8 mouse cellular contexts compared by ENCODE assay signal in the genomic region with DNA sequence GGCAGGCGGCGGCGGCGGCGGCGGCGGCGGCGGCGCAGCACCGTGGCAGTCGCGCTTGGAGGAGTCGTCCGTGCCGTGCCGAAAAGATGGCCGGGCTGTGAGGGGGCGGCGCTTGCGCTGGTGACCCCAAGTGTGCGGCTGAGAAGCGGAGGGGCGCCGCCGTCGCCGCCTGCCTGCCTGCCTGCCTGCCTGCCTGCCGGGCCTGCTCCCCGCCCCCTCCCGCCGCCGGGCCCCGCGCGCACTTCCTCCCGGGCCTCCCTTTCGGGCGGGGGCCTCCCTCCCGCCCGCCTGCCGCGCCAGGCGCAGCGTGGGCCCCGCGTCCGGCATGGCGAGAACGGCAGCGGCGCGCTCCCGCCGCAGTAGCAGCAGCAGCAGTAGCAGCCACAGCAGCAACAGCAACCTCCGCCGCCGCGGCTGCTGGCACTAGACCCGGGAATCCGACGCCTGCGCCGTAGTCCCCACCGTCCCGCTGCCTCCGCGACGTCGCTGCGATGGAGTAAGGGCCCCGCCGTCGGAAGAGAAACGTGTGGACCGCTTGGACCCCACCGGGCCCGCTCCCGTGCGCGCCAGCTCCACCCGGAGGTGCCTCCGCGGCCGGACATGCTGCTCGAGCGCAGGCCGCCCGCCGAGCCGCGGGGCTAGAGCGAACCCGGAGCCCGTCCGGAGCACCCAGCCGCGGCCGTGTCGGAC. TPM values are rescaled to one million over a fixed set of nuclear protein-coding genes. Genes with fewer than 3 reads are reported as not detected.
DNase-seq lines count a peak whose midpoint lies in the region; ATAC-seq and TF ChIP-seq lines count a peak whose summit lies in the region.

No protein-coding gene starts in this region.

- H3K9ac ChIP-seq in embryonic facial prominence, embryonic 14.5 days (ENCODE audit: low read depth, low read length): peak overlapping the region; percentile 99
- peak overlapping the region; percentile 98 for H3K9ac ChIP-seq in kidney, embryonic 14.5 days (ENCODE audit: low read depth, low read length)
- peak overlapping the region; percentile 100 for H3K9ac ChIP-seq in liver, adult 2 months (ENCODE audit: low read depth, low read length)

- TF ChIP-seq POLR2A in liver, adult 2 months (IDR thresholded peaks at IDR 0.05; ENCODE audit: extremely low read depth, insufficient read depth, low read length): peak; percentile 34; the same call in 1 of the 2 replicates

- no peaks in the 10 kb centered on the region for H3K27me3 ChIP-seq in embryonic facial prominence, embryonic 14.5 days (replicated peaks; ENCODE audit: control insufficient read depth, insufficient read depth, low read length)
- no peaks in the 10 kb centered on the region for H3K27me3 ChIP-seq in kidney, embryonic 14.5 days (ENCODE audit: control insufficient read depth, insufficient read depth, low read length)
- H3K27me3 ChIP-seq in liver, adult 2 months (ENCODE audit: control insufficient read depth, insufficient read depth, low read length): no peaks in the 10 kb centered on the region

- WGBS in embryonic facial prominence, embryonic 14.5 days: 0% methylated on average over 27 of the region's 100 CpGs
- under 1% methylated on average over 57 of the region's 100 CpGs for WGBS in kidney, embryonic 14.5 days
- WGBS in liver, adult 2 months: under 1% methylated on average over 90 of the region's 100 CpGs

- H3K4me3 ChIP-seq in embryonic facial prominence, embryonic 14.5 days (ENCODE audit: low read depth, low read length): peak overlapping the region; percentile 99
- peak overlapping the region; percentile 97 for H3K4me3 ChIP-seq in kidney, embryonic 14.5 days (ENCODE audit: low read length)
- H3K4me3 ChIP-seq in liver, adult 2 months (ENCODE audit: insufficient read depth, low read depth, low read length): peak overlapping the region; percentile 85

- peak; percentile 78 for DNase-seq in 3134 (ENCODE audit: extremely low read depth, insufficient read length, low spot score)
- DNase-seq in adrenal gland, postnatal 36 days: peak; percentile 92 to 94
- DNase-seq in embryonic facial prominence, embryonic 14.5 days (ENCODE audit: low spot score): peak; percentile 89
- DNase-seq in heart, adult 9 months (ENCODE audit: low spot score in 2 of 2): peak; percentile 87 to 88
- no peak for DNase-seq in liver, adult 2 months (ENCODE audit: extremely low read depth, low read depth, low spot score)
- DNase-seq in spleen, postnatal 36 days (ENCODE audit: low spot score in 2 of 2): peak; percentile 89 to 93

- peaks cover 40% of the 10 kb centered on the region; the same call in 1 of the 2 replicates for H3K79me2 ChIP-seq in liver, adult 2 months (ENCODE audit: control insufficient read depth, insufficient read depth, low read length)

- ATAC-seq in embryonic facial prominence, embryonic 14.5 days (ENCODE audit: low read depth): peak; percentile 81
- ATAC-seq in kidney, embryonic 14.5 days (ENCODE audit: low FRiP score, low TSS enrichment): peak; percentile 80
- peak; percentile 32; the same call in 1 of the 2 replicates for ATAC-seq in monocyte, adult 5-6 weeks (replicated peaks; ENCODE audit: insufficient number of reproducible peaks, low FRiP score, low TSS enrichment, poor library complexity, severe bottlenecking)

- H3K4me2 ChIP-seq in embryonic facial prominence, embryonic 14.5 days (ENCODE audit: low read depth, low read length): peak overlapping the region; percentile 85
- H3K4me2 ChIP-seq in kidney, embryonic 14.5 days (replicated peaks; ENCODE audit: low read depth, low read length): peak overlapping the region; percentile 83

- peaks cover 23% of the 10 kb centered on the region for H3K4me1 ChIP-seq in embryonic facial prominence, embryonic 14.5 days (ENCODE audit: control insufficient read depth, insufficient read depth, low read length)
- H3K4me1 ChIP-seq in kidney, embryonic 14.5 days (ENCODE audit: control insufficient read depth, insufficient read depth, low read length): peaks cover 18% of the 10 kb centered on the region
- peaks cover 17% of the 10 kb centered on the region for H3K4me1 ChIP-seq in liver, adult 2 months (ENCODE audit: control insufficient read depth, insufficient read depth, low read length)

- no peaks in the 10 kb centered on the region for H3K36me3 ChIP-seq in embryonic facial prominence, embryonic 14.5 days (ENCODE audit: control insufficient read depth, insufficient read depth, low read length)
- H3K36me3 ChIP-seq in kidney, embryonic 14.5 days (ENCODE audit: control insufficient read depth, insufficient read depth, low read length): peaks cover 3% of the 10 kb centered on the region; the same call in 1 of the 2 replicates
- H3K36me3 ChIP-seq in liver, adult 2 months (ENCODE audit: control insufficient read depth, insufficient read depth, low read length): no peaks in the 10 kb centered on the region

- peaks cover 4% of the 10 kb centered on the region; the same call in 1 of the 2 replicates for H3K9me3 ChIP-seq in embryonic facial prominence, embryonic 14.5 days (ENCODE audit: control insufficient read depth, low read length)
- 0 out of 2 replicates have a peak, but pooled peaks cover 3% of the 10 kb centered on the region for H3K9me3 ChIP-seq in kidney, embryonic 14.5 days (ENCODE audit: control insufficient read depth, low read length)

- peak overlapping the region; percentile 100 for H3K27ac ChIP-seq in embryonic facial prominence, embryonic 14.5 days (replicated peaks; ENCODE audit: low read depth, low read length)
- H3K27ac ChIP-seq in kidney, embryonic 14.5 days (ENCODE audit: low read depth, low read length): peak overlapping the region; percentile 100
- H3K27ac ChIP-seq in liver, adult 2 months (replicated peaks; ENCODE audit: insufficient read depth, low read depth, low read length): peak overlapping the region; percentile 99

- no peak for TF ChIP-seq CTCF in liver, adult 2 months (IDR thresholded peaks at IDR 0.05; ENCODE audit: low read depth, low read length)

RNA-seq across cellular contexts. Expression of gene Msl2, which starts 0.6 kb away (rescaled TPM):
- total RNA-seq in adrenal gland, postnatal 36 days (2021): 10 to 100 TPM; 50.5 to 56.6 TPM
- 6.2 and 6.8 TPM in 2 replicates for polyA plus RNA-seq in embryonic facial prominence, embryonic 14.5 days (2014; fragmentation: Nextera tagmentation; extraction: Ambion mirVana)
- polyA plus RNA-seq in kidney, embryonic 14.5 days (2014; fragmentation: Nextera tagmentation; extraction: Ambion mirVana): 9.7 and 11.9 TPM in 2 replicates
- 13.6 and 19.1 TPM in 2 replicates for total RNA-seq in liver, adult 2 months (2014; rRNA removed)
- 9.6 and 9.7 TPM in 2 replicates for polyA plus RNA-seq in liver, adult 2 months (2012; rRNA removed)
- total RNA-seq in monocyte, adult 5-6 weeks (2017): 52.9 to 75.5 TPM (median 58.3 TPM) in 3 replicates

RNA-seq across cellular contexts. Expression of gene Pccb, which starts 39.8 kb away (rescaled TPM):
- total RNA-seq in adrenal gland, postnatal 36 days (2021): 100 to 1,000 TPM; 106 to 178 TPM
- polyA plus RNA-seq in embryonic facial prominence, embryonic 14.5 days (2014; fragmentation: Nextera tagmentation; extraction: Ambion mirVana): 25.0 and 28.5 TPM in 2 replicates
- 19.2 and 21.0 TPM in 2 replicates for polyA plus RNA-seq in kidney, embryonic 14.5 days (2014; fragmentation: Nextera tagmentation; extraction: Ambion mirVana)
- total RNA-seq in liver, adult 2 months (2014; rRNA removed): 118 and 119 TPM in 2 replicates
- 185 and 192 TPM in 2 replicates for polyA plus RNA-seq in liver, adult 2 months (2012; rRNA removed)
- total RNA-seq in monocyte, adult 5-6 weeks (2017): 2.6 to 5.3 TPM (median 3.8 TPM) in 3 replicates

Comparison
In these comparisons a context has a peak if more than half of its experiments do, and no peak if none do; other contexts are left out.
1. RNA of gene Pccb, which starts 39.8 kb away (total RNA-seq): 106 to 178 TPM in adrenal gland, postnatal 36 days and 118 to 119 TPM in liver, adult 2 months; 2.6 to 5.3 TPM in monocyte, adult 5-6 weeks; every median in the first group is over 10 times any median in the second.
2. Peak in every context shown above with its lines, with median percentiles within 50 percentile points of each other: ATAC-seq, H3K27ac ChIP-seq, H3K4me3 ChIP-seq and H3K9ac ChIP-seq.